Mouse (Mus musculus): ENCODE measurements around the gene Chdh. TPM values are rescaled to one million over a fixed set of nuclear protein-coding genes. Genes with fewer than 3 reads are reported as not detected.

Gene Chdh
- polyA plus RNA-seq, 1 experiment from 2014 or later: 1.0 TPM

DNA sequence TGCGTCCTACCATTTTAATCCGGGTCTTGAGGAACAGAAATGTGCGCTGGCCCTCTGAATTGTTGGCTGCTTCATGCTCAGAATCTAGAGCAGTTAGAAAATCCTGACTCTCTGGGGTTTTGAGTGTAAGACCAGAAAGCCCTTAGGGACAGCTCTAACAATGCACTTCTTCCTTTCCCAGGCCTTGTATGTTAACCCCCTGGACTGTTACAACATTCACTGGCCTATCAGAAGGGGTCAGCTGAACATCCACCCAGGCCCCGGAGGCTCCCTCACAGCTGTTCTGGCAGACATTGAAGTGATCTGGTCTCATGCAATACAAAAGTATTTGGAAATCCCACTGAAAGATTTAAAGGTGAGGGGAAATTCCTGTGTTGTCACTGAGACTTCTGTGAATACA lies 22.7 kb upstream of the Chdh start:
- Histone ChIP-seq H3K4me2 (ENCODE audit: low read length) (no peak overlapping the region), H3K4me1 (ENCODE audit: control insufficient read depth, insufficient read depth, low read length) (no peaks in the 10 kb centered on the region), H3K27ac (ENCODE audit: low read length) (no peak overlapping the region), H3K4me3 (ENCODE audit: low read depth, low read length) (no peak overlapping the region), H3K27me3 (ENCODE audit: control insufficient read depth, insufficient read depth, low read depth, low read length) (no peaks in the 10 kb centered on the region), H3K9me3 (replicated peaks; ENCODE audit: control insufficient read depth, low read length, poor library complexity, severe bottlenecking) (no peaks in the 10 kb centered on the region), H3K9ac (ENCODE audit: low read depth, low read length) (no peak overlapping the region), H3K36me3 (ENCODE audit: control insufficient read depth, insufficient read depth, low read length) (peaks cover 92% of the 10 kb centered on the region)
- no peak for ATAC-seq
- WGBS: 94% methylated on average over 4 of the region's 4 CpGs

DNA sequence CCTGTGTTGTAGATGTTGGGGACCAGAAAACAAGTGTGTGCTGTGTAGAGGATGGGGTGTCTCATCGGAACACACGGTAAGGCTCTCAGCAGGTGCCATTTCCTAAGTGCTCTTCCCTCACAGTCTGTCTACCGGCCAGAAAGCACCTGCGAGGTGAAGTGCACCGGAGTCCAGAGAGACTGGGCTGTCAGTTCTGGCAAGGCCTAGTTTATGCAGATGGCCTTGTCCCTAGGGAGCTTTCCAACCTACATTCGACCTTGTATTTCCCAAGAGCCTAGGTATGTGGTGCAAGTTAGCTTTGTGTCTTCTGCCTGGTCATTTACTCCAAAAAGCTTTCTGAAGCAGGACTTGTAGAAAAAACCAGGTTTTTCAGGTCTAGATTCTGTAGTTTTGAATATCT lies 21.5 kb upstream of the Chdh start:
- no peaks in the 10 kb centered on the region for H3K9me3 ChIP-seq (replicated peaks; ENCODE audit: control insufficient read depth, low read length, poor library complexity, severe bottlenecking)
- no peaks in the 10 kb centered on the region for H3K27me3 ChIP-seq (ENCODE audit: control insufficient read depth, insufficient read depth, low read depth, low read length)
- no peak overlapping the region for H3K4me2 ChIP-seq (ENCODE audit: low read length)
- 95% methylated on average over 6 of the region's 6 CpGs for WGBS
- H3K4me1 ChIP-seq (ENCODE audit: control insufficient read depth, insufficient read depth, low read length): no peaks in the 10 kb centered on the region
- no peak overlapping the region for H3K4me3 ChIP-seq (ENCODE audit: low read depth, low read length)
- no peak overlapping the region for H3K27ac ChIP-seq (ENCODE audit: low read length)
- H3K9ac ChIP-seq (ENCODE audit: low read depth, low read length): no peak overlapping the region
- ATAC-seq: no peak
- peaks cover 91% of the 10 kb centered on the region for H3K36me3 ChIP-seq (ENCODE audit: control insufficient read depth, insufficient read depth, low read length)

- Histone ChIP-seq H3K4me3 (ENCODE audit: low read depth, low read length) (no peak overlapping the region), H3K27ac (ENCODE audit: low read length) (no peak overlapping the region), H3K9me3 (replicated peaks; ENCODE audit: control insufficient read depth, low read length, poor library complexity, severe bottlenecking) (no peaks in the 10 kb centered on the region), H3K36me3 (ENCODE audit: control insufficient read depth, insufficient read depth, low read length) (peaks cover 88% of the 10 kb centered on the region), H3K27me3 (ENCODE audit: control insufficient read depth, insufficient read depth, low read depth, low read length) (no peaks in the 10 kb centered on the region), H3K4me1 (ENCODE audit: control insufficient read depth, insufficient read depth, low read length) (no peaks in the 10 kb centered on the region), H3K9ac (ENCODE audit: low read depth, low read length) (no peak overlapping the region), H3K4me2 (ENCODE audit: low read length) (no peak overlapping the region)
- no peak for ATAC-seq
- 93% methylated on average over 9 of the region's 9 CpGs for WGBS
Measured at GRCm38 (mm10) chr14:29987739-29988138, 21.1 kb upstream of the Chdh start.

GRCm38 (mm10) chr14:29988337-29988736 lies 20.5 kb upstream of the Chdh start:
- Histone ChIP-seq H3K4me3 (ENCODE audit: low read depth, low read length) (no peak overlapping the region), H3K9me3 (replicated peaks; ENCODE audit: control insufficient read depth, low read length, poor library complexity, severe bottlenecking) (no peaks in the 10 kb centered on the region), H3K9ac (ENCODE audit: low read depth, low read length) (no peak overlapping the region), H3K4me2 (ENCODE audit: low read length) (no peak overlapping the region), H3K27ac (ENCODE audit: low read length) (no peak overlapping the region), H3K4me1 (ENCODE audit: control insufficient read depth, insufficient read depth, low read length) (no peaks in the 10 kb centered on the region), H3K36me3 (ENCODE audit: control insufficient read depth, insufficient read depth, low read length) (peaks cover 89% of the 10 kb centered on the region), H3K27me3 (ENCODE audit: control insufficient read depth, insufficient read depth, low read depth, low read length) (no peaks in the 10 kb centered on the region)
- ATAC-seq: no peak
- 95% methylated on average over 4 of the region's 4 CpGs for WGBS

GRCm38 (mm10) chr14:29994976-29995375 lies 13.8 kb upstream of the Chdh start:
- no peak overlapping the region for H3K27ac ChIP-seq (ENCODE audit: low read length)
- no peaks in the 10 kb centered on the region for H3K9me3 ChIP-seq (replicated peaks; ENCODE audit: control insufficient read depth, low read length, poor library complexity, severe bottlenecking)
- 97% methylated on average over 4 of the region's 4 CpGs for WGBS
- no peak overlapping the region for H3K9ac ChIP-seq (ENCODE audit: low read depth, low read length)
- H3K4me2 ChIP-seq (ENCODE audit: low read length): no peak overlapping the region
- no peaks in the 10 kb centered on the region for H3K4me1 ChIP-seq (ENCODE audit: control insufficient read depth, insufficient read depth, low read length)
- no peak for ATAC-seq
- H3K4me3 ChIP-seq (ENCODE audit: low read depth, low read length): no peak overlapping the region
- peaks cover 45% of the 10 kb centered on the region for H3K36me3 ChIP-seq (ENCODE audit: control insufficient read depth, insufficient read depth, low read length)
- no peaks in the 10 kb centered on the region for H3K27me3 ChIP-seq (ENCODE audit: control insufficient read depth, insufficient read depth, low read depth, low read length)

- Histone ChIP-seq H3K27me3 (ENCODE audit: control insufficient read depth, insufficient read depth, low read depth, low read length) (no peaks in the 10 kb centered on the region), H3K4me2 (ENCODE audit: low read length) (no peak overlapping the region), H3K36me3 (ENCODE audit: control insufficient read depth, insufficient read depth, low read length) (peaks cover 35% of the 10 kb centered on the region), H3K27ac (ENCODE audit: low read length) (no peak overlapping the region), H3K9ac (ENCODE audit: low read depth, low read length) (no peak overlapping the region), H3K9me3 (replicated peaks; ENCODE audit: control insufficient read depth, low read length, poor library complexity, severe bottlenecking) (no peaks in the 10 kb centered on the region), H3K4me3 (ENCODE audit: low read depth, low read length) (no peak overlapping the region), H3K4me1 (ENCODE audit: control insufficient read depth, insufficient read depth, low read length) (no peaks in the 10 kb centered on the region)
- 96% methylated on average over 11 of the region's 11 CpGs for WGBS
- ATAC-seq: no peak
Measured at GRCm38 (mm10) chr14:29996000-29996751, 12.6 kb upstream of the Chdh start.

- no peaks in the 10 kb centered on the region for H3K4me1 ChIP-seq (ENCODE audit: control insufficient read depth, insufficient read depth, low read length)
- no peak for ATAC-seq
- H3K36me3 ChIP-seq (ENCODE audit: control insufficient read depth, insufficient read depth, low read length): peaks cover 24% of the 10 kb centered on the region
- no peak overlapping the region for H3K4me3 ChIP-seq (ENCODE audit: low read depth, low read length)
- H3K27ac ChIP-seq (ENCODE audit: low read length): no peak overlapping the region
- H3K4me2 ChIP-seq (ENCODE audit: low read length): no peak overlapping the region
- no peak overlapping the region for H3K9ac ChIP-seq (ENCODE audit: low read depth, low read length)
- H3K9me3 ChIP-seq (replicated peaks; ENCODE audit: control insufficient read depth, low read length, poor library complexity, severe bottlenecking): no peaks in the 10 kb centered on the region
- H3K27me3 ChIP-seq (ENCODE audit: control insufficient read depth, insufficient read depth, low read depth, low read length): no peaks in the 10 kb centered on the region
Measured at GRCm38 (mm10) chr14:29997345-29997744, 11.5 kb upstream of the Chdh start.

- 0 out of 2 replicates have a peak, but pooled peaks have one; percentile 21 for ATAC-seq
Measured at GRCm38 (mm10) chr14:29998747-29999474, 9.9 kb upstream of the Chdh start.

GRCm38 (mm10) chr14:29999475-29999811 lies 9.4 kb upstream of the Chdh start:
- Histone ChIP-seq H3K4me3 (ENCODE audit: low read depth, low read length) (no peak overlapping the region), H3K36me3 (ENCODE audit: control insufficient read depth, insufficient read depth, low read length) (peaks cover 7% of the 10 kb centered on the region), H3K4me2 (ENCODE audit: low read length) (no peak overlapping the region), H3K9me3 (replicated peaks; ENCODE audit: control insufficient read depth, low read length, poor library complexity, severe bottlenecking) (no peaks in the 10 kb centered on the region), H3K27me3 (ENCODE audit: control insufficient read depth, insufficient read depth, low read depth, low read length) (no peaks in the 10 kb centered on the region), H3K27ac (ENCODE audit: low read length) (no peak overlapping the region), H3K9ac (ENCODE audit: low read depth, low read length) (no peak overlapping the region), H3K4me1 (ENCODE audit: control insufficient read depth, insufficient read depth, low read length) (no peaks in the 10 kb centered on the region)
- ATAC-seq: no peak
- WGBS: 89% methylated on average over 3 of the region's 3 CpGs

More at GRCm38 (mm10) chr14:29998747-29999474, 9.9 kb upstream of the Chdh start:
- WGBS: 75% methylated on average over 13 of the region's 13 CpGs
- H3K27me3 ChIP-seq (ENCODE audit: control insufficient read depth, insufficient read depth, low read depth, low read length): no peaks in the 10 kb centered on the region
- H3K4me3 ChIP-seq (ENCODE audit: low read depth, low read length): no peak overlapping the region
- H3K36me3 ChIP-seq (ENCODE audit: control insufficient read depth, insufficient read depth, low read length): peaks cover 12% of the 10 kb centered on the region
- no peak overlapping the region for H3K27ac ChIP-seq (ENCODE audit: low read length)
- no peak overlapping the region for H3K9ac ChIP-seq (ENCODE audit: low read depth, low read length)
- no peaks in the 10 kb centered on the region for H3K9me3 ChIP-seq (replicated peaks; ENCODE audit: control insufficient read depth, low read length, poor library complexity, severe bottlenecking)
- H3K4me1 ChIP-seq (ENCODE audit: control insufficient read depth, insufficient read depth, low read length): no peaks in the 10 kb centered on the region
- H3K4me2 ChIP-seq (ENCODE audit: low read length): no peak overlapping the region
